Mouse (Mus musculus): ENCODE measurements around the gene 3110082I17Rik. TPM values are rescaled to one million over a fixed set of nuclear protein-coding genes. Genes with fewer than 3 reads are reported as not detected.
A peak's percentile ranks its signal among the peaks of the same experiment; 100 is the strongest.

The 3110082I17Rik gene
- polyA plus RNA-seq, 1 experiment, result 6.2 TPM

- Histone ChIP-seq H3K27ac (ENCODE audit: insufficient read depth, low read depth, low read length) (no peak within 1 kb of the TSS), H3K4me3 (ENCODE audit: low read depth, low read length) (peak within 1 kb of the TSS; percentile 29), H3K27me3 (ENCODE audit: control insufficient read depth, insufficient read depth, low read length) (no peaks in the 10 kb centered on the region), H3K4me1 (ENCODE audit: control insufficient read depth, insufficient read depth, insufficient read length, low read length) (peaks cover 13% of the 10 kb centered on the region), H3K36me3 (ENCODE audit: control insufficient read depth, insufficient read depth, low read length) (no peaks in the 10 kb centered on the region)
- WGBS, result 20% methylated on average over 21 of the region's 21 CpGs
- TF ChIP-seq POLR2A (IDR thresholded peaks at IDR 0.05; ENCODE audit: low read depth, low read length) (no peak), CTCF (IDR thresholded peaks at IDR 0.05; ENCODE audit: extremely low read depth, insufficient read length, insufficient replicate concordance, low read depth, low read length) (no peak)
Measured at GRCm38 (mm10) chr5:139423026-139423865, 37.1 kb downstream of the 3110082I17Rik start, which contains the start of gene Gper1. TSS of gene Gper1 (plus strand) at chr5:139423151.

- H3K4me1 ChIP-seq (ENCODE audit: control insufficient read depth, insufficient read depth, insufficient read length, low read length), result peaks cover 8% of the 10 kb centered on the region
- H3K36me3 ChIP-seq (ENCODE audit: control insufficient read depth, insufficient read depth, low read length), result no peaks in the 10 kb centered on the region
- 13% methylated on average over 3 of the region's 3 CpGs for WGBS
- no peak overlapping the region for H3K27ac ChIP-seq (ENCODE audit: insufficient read depth, low read depth, low read length)
- no peaks in the 10 kb centered on the region for H3K27me3 ChIP-seq (ENCODE audit: control insufficient read depth, insufficient read depth, low read length)
- no peak for TF ChIP-seq CTCF (IDR thresholded peaks at IDR 0.05; ENCODE audit: extremely low read depth, insufficient read length, insufficient replicate concordance, low read depth, low read length)
- TF ChIP-seq POLR2A (IDR thresholded peaks at IDR 0.05; ENCODE audit: low read depth, low read length), result no peak
- H3K4me3 ChIP-seq (ENCODE audit: low read depth, low read length), result no peak overlapping the region
Measured at GRCm38 (mm10) chr5:139418633-139419032, 41.7 kb downstream of the 3110082I17Rik start.

GRCm38 (mm10) chr5:139418110-139418509 is 42.2 kb downstream of the 3110082I17Rik start:
- Histone ChIP-seq H3K4me3 (ENCODE audit: low read depth, low read length) (no peak overlapping the region), H3K27me3 (ENCODE audit: control insufficient read depth, insufficient read depth, low read length) (no peaks in the 10 kb centered on the region), H3K4me1 (ENCODE audit: control insufficient read depth, insufficient read depth, insufficient read length, low read length) (peaks cover 7% of the 10 kb centered on the region), H3K27ac (ENCODE audit: insufficient read depth, low read depth, low read length) (no peak overlapping the region), H3K36me3 (ENCODE audit: control insufficient read depth, insufficient read depth, low read length) (no peaks in the 10 kb centered on the region)
- TF ChIP-seq CTCF (IDR thresholded peaks at IDR 0.05; ENCODE audit: extremely low read depth, insufficient read length, insufficient replicate concordance, low read depth, low read length) (no peak), POLR2A (IDR thresholded peaks at IDR 0.05; ENCODE audit: low read depth, low read length) (no peak)
- WGBS, result 44% methylated on average over 2 of the region's 2 CpGs

GRCm38 (mm10) chr5:139417480-139417879 is 42.8 kb downstream of the 3110082I17Rik start:
- 77% methylated on average over 3 of the region's 3 CpGs for WGBS
- TF ChIP-seq CTCF (IDR thresholded peaks at IDR 0.05; ENCODE audit: extremely low read depth, insufficient read length, insufficient replicate concordance, low read depth, low read length) (no peak), POLR2A (IDR thresholded peaks at IDR 0.05; ENCODE audit: low read depth, low read length) (no peak)
- Histone ChIP-seq H3K36me3 (ENCODE audit: control insufficient read depth, insufficient read depth, low read length) (no peaks in the 10 kb centered on the region), H3K4me3 (ENCODE audit: low read depth, low read length) (no peak overlapping the region), H3K4me1 (ENCODE audit: control insufficient read depth, insufficient read depth, insufficient read length, low read length) (peaks cover 4% of the 10 kb centered on the region; the same call in 1 of the 2 replicates), H3K27ac (ENCODE audit: insufficient read depth, low read depth, low read length) (no peak overlapping the region), H3K27me3 (ENCODE audit: control insufficient read depth, insufficient read depth, low read length) (no peaks in the 10 kb centered on the region)

- Histone ChIP-seq H3K4me1 (ENCODE audit: control insufficient read depth, insufficient read depth, insufficient read length, low read length) (peaks cover 4% of the 10 kb centered on the region; the same call in 1 of the 2 replicates), H3K4me3 (ENCODE audit: low read depth, low read length) (no peak overlapping the region), H3K27me3 (ENCODE audit: control insufficient read depth, insufficient read depth, low read length) (no peaks in the 10 kb centered on the region), H3K27ac (ENCODE audit: insufficient read depth, low read depth, low read length) (no peak overlapping the region), H3K36me3 (ENCODE audit: control insufficient read depth, insufficient read depth, low read length) (no peaks in the 10 kb centered on the region)
- WGBS, result 96% methylated on average over 4 of the region's 4 CpGs
- TF ChIP-seq POLR2A (IDR thresholded peaks at IDR 0.05; ENCODE audit: low read depth, low read length) (no peak), CTCF (IDR thresholded peaks at IDR 0.05; ENCODE audit: extremely low read depth, insufficient read length, insufficient replicate concordance, low read depth, low read length) (no peak; the same call in 1 of the 2 replicates)
Measured at GRCm38 (mm10) chr5:139416942-139417341, 43.4 kb downstream of the 3110082I17Rik start.

GRCm38 (mm10) chr5:139415001-139415400 is 45.3 kb downstream of the 3110082I17Rik start:
- H3K4me1 ChIP-seq (ENCODE audit: control insufficient read depth, insufficient read depth, insufficient read length, low read length), result peaks cover 6% of the 10 kb centered on the region
- 88% methylated on average over 5 of the region's 5 CpGs for WGBS
- no peak for TF ChIP-seq POLR2A (IDR thresholded peaks at IDR 0.05; ENCODE audit: low read depth, low read length)
- no peaks in the 10 kb centered on the region for H3K27me3 ChIP-seq (ENCODE audit: control insufficient read depth, insufficient read depth, low read length)
- no peaks in the 10 kb centered on the region for H3K36me3 ChIP-seq (ENCODE audit: control insufficient read depth, insufficient read depth, low read length)
- no peak overlapping the region for H3K27ac ChIP-seq (ENCODE audit: insufficient read depth, low read depth, low read length)
- no peak overlapping the region for H3K4me3 ChIP-seq (ENCODE audit: low read depth, low read length)

- Histone ChIP-seq H3K4me1 (ENCODE audit: control insufficient read depth, insufficient read depth, insufficient read length, low read length) (peaks cover 15% of the 10 kb centered on the region), H3K4me3 (ENCODE audit: low read depth, low read length) (no peak overlapping the region), H3K27me3 (ENCODE audit: control insufficient read depth, insufficient read depth, low read length) (no peaks in the 10 kb centered on the region), H3K36me3 (ENCODE audit: control insufficient read depth, insufficient read depth, low read length) (no peaks in the 10 kb centered on the region), H3K27ac (ENCODE audit: insufficient read depth, low read depth, low read length) (no peak overlapping the region)
- no peak for TF ChIP-seq CTCF (IDR thresholded peaks at IDR 0.05; ENCODE audit: extremely low read depth, insufficient read length, insufficient replicate concordance, low read depth, low read length)
- no peak for TF ChIP-seq POLR2A (IDR thresholded peaks at IDR 0.05; ENCODE audit: low read depth, low read length)
- WGBS, result 38% methylated on average over 4 of the region's 4 CpGs
Measured at GRCm38 (mm10) chr5:139413545-139413944, 46.8 kb downstream of the 3110082I17Rik start.
